Comparison of ENCODE assay signal across 8 mouse cellular contexts in the genomic region with DNA sequence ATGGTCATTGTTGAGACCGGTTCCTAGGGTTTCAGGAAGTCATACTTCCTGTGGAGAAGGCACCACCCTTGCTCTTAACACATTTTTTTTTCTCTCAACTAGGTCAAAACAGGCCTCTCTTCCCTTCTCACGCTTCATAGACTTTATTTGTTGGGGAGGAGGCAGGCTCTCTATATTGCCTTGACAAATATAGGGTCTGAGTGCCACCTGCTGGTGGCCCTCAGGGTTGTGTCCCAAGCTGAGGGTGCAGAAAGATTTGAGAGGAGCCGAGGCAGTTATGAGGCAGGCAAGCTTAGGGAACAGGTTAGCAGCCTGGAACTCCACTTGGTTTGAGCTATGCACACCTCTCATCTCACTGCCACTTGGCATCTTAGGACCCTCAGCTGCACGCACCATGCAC. TPM values are rescaled to one million over a fixed set of nuclear protein-coding genes. Genes with fewer than 3 reads are reported as not detected.
DNase-seq lines count a peak whose midpoint lies in the region; ATAC-seq and TF ChIP-seq lines count a peak whose summit lies in the region.

No protein-coding gene starts in this region.

- no peak overlapping the region for H3K4me3 ChIP-seq in spleen, adult 2 months (ENCODE audit: extremely low read depth, insufficient read depth, insufficient read length)
- no peak overlapping the region for H3K4me3 ChIP-seq in lung, embryonic 16.5 days (ENCODE audit: low read length)

- no peaks in the 10 kb centered on the region for H3K9me3 ChIP-seq in lung, embryonic 16.5 days (ENCODE audit: control insufficient read depth, low read length)

- no peak for TF ChIP-seq POLR2A in spleen, adult 2 months (IDR thresholded peaks at IDR 0.05; ENCODE audit: low read depth, low read length)

- H3K9ac ChIP-seq in lung, embryonic 16.5 days (ENCODE audit: low read length) = no peak overlapping the region

- H3K4me1 ChIP-seq in spleen, adult 2 months (ENCODE audit: control insufficient read depth, insufficient read depth, insufficient read length) = peaks cover 5% of the 10 kb centered on the region; the same call in 1 of the 2 replicates
- peaks cover 18% of the 10 kb centered on the region for H3K4me1 ChIP-seq in lung, embryonic 16.5 days (replicated peaks; ENCODE audit: control insufficient read depth, insufficient read depth, low read length)

- WGBS in spleen, adult 2 months = 54% methylated on average over 4 of the region's 4 CpGs
- WGBS in lung, embryonic 16.5 days = 41% methylated on average over 4 of the region's 4 CpGs

- peak overlapping the region; percentile 60; the same call in 1 of the 2 replicates for H3K27ac ChIP-seq in spleen, adult 2 months (ENCODE audit: insufficient read depth, low read length)
- peak overlapping the region; percentile 75 for H3K27ac ChIP-seq in lung, embryonic 16.5 days (ENCODE audit: low read length)

- peaks cover 11% of the 10 kb centered on the region for H3K36me3 ChIP-seq in spleen, adult 2 months (ENCODE audit: control insufficient read depth, insufficient read depth, low read length)
- peaks cover 10% of the 10 kb centered on the region; the same call in 1 of the 2 replicates for H3K36me3 ChIP-seq in lung, embryonic 16.5 days (ENCODE audit: control insufficient read depth, insufficient read depth, low read length)

- peak; percentile 48 for DNase-seq in cerebellum, adult 11-12 months
- DNase-seq in spleen, adult 2 months (ENCODE audit: low read depth in 1 of 2, low spot score in 2 of 2) = no peak
- no peak for DNase-seq in spleen, adult 18-20 months
- peak; percentile 53 to 68 for DNase-seq in spleen, postnatal 4 days (ENCODE audit: low spot score in 2 of 2)
- no peak for DNase-seq in urinary bladder, postnatal 25 days (ENCODE audit: low spot score)

- no peaks in the 10 kb centered on the region for H3K27me3 ChIP-seq in spleen, adult 2 months (ENCODE audit: control insufficient read depth, insufficient read depth, low read length)
- H3K27me3 ChIP-seq in lung, embryonic 16.5 days (ENCODE audit: control insufficient read depth, insufficient read depth, low read depth, low read length) = no peaks in the 10 kb centered on the region

- no peak overlapping the region for H3K4me2 ChIP-seq in lung, embryonic 16.5 days (ENCODE audit: low read depth, low read length)

- no peak for ATAC-seq in cerebellum, adult (ENCODE audit: insufficient number of reproducible peaks, low FRiP score, low TSS enrichment)
- peak; percentile 23 to 44; a peak in 2 of 4 replicates for ATAC-seq in hematopoietic stem cell, adult 5-6 weeks (replicated peaks in 1 of 2; ENCODE audit: insufficient read depth in 1 of 2, low FRiP score in 2 of 2, low TSS enrichment in 1 of 2, low read depth in 1 of 2, poor library complexity in 2 of 2, severe bottlenecking in 2 of 2)
- ATAC-seq in lung, embryonic 16.5 days (ENCODE audit: low read depth) = peak; percentile 54

- peak; percentile 52; the same call in 1 of the 2 replicates for TF ChIP-seq CTCF in spleen, adult 2 months (IDR thresholded peaks at IDR 0.05; ENCODE audit: extremely low read depth, insufficient read depth, insufficient read length, insufficient replicate concordance)

RNA-seq across cellular contexts. Expression of gene Thtpa, which starts 3.5 kb away (rescaled TPM):
- 4.1 and 4.4 TPM in 2 replicates for polyA plus RNA-seq in spleen, adult 2 months (2012; rRNA removed)
- 9.0 and 17.9 TPM in 2 replicates for total RNA-seq in hematopoietic stem cell, adult 5-6 weeks (2017)
- 21.0 and 21.1 TPM in 2 replicates for polyA plus RNA-seq in lung, embryonic 16.5 days (2015; fragmentation: Nextera tagmentation; extraction: Ambion mirVana)

RNA-seq across cellular contexts. Expression of gene Zfhx2, which starts 5.9 kb away (rescaled TPM):
- polyA plus RNA-seq in spleen, adult 2 months (2012; rRNA removed) = 4.2 and 4.5 TPM in 2 replicates
- 3.1 and 3.8 TPM in 2 replicates for total RNA-seq in hematopoietic stem cell, adult 5-6 weeks (2017)
- polyA plus RNA-seq in lung, embryonic 16.5 days (2015; fragmentation: Nextera tagmentation; extraction: Ambion mirVana) = 3.8 and 4.3 TPM in 2 replicates

RNA-seq across cellular contexts. Expression of gene Ap1g2, which starts 8.3 kb away (rescaled TPM):
- polyA plus RNA-seq in spleen, adult 2 months (2012; rRNA removed) = 64.9 and 77.2 TPM in 2 replicates
- total RNA-seq in hematopoietic stem cell, adult 5-6 weeks (2017) = 17.2 and 23.9 TPM in 2 replicates
- polyA plus RNA-seq in lung, embryonic 16.5 days (2015; fragmentation: Nextera tagmentation; extraction: Ambion mirVana) = 19.7 and 23.2 TPM in 2 replicates

RNA-seq across cellular contexts. Expression of gene Jph4, which starts 18.7 kb away (rescaled TPM):
- polyA plus RNA-seq in spleen, adult 2 months (2012; rRNA removed) = 0.33 and 0.50 TPM in 2 replicates
- total RNA-seq in hematopoietic stem cell, adult 5-6 weeks (2017) = not detected in 2 replicates
- 0.18 and 0.40 TPM in 2 replicates for polyA plus RNA-seq in lung, embryonic 16.5 days (2015; fragmentation: Nextera tagmentation; extraction: Ambion mirVana)

Comparison
In these comparisons a context has a peak if more than half of its experiments do, and no peak if none do; other contexts are left out.
1. DNase-seq: peak in cerebellum, adult 11-12 months (single experiment) and spleen, postnatal 4 days (2 of 2); none in spleen, adult 2 months (0 of 2), spleen, adult 18-20 months (0 of 2) and urinary bladder, postnatal 25 days (single experiment).